Mouse (Mus musculus) kidney, embryonic 16.5 days (tissue): ENCODE results near the gene Bpifb3. TPM values are rescaled to one million over a fixed set of nuclear protein-coding genes. Genes with fewer than 3 reads are reported as not detected.
A peak's percentile ranks its signal among the peaks of the same experiment; 100 is the strongest.

Experiments
- ATAC-seq: fragments of 200-750 bp; cut with Nextera tagmentation; 2 replicates; pipeline ENCODE4 v1.8.0; 2017; ENCODE audit warnings: moderate TSS enrichment; ENCODE audit not compliant: low FRiP score, low TSS enrichment
- H3K27ac ChIP-seq: fragments of 300-500 bp; sonication (generic); 2 replicates; pipeline ENCODE4 v1.5.1; 2014; ENCODE audit warnings: low read length
- H3K27me3 ChIP-seq: fragments of 300-500 bp; sonication (generic); 2 replicates; pipeline ENCODE4 v1.6.1; 2014; ENCODE audit warnings: low read length, control low read depth, mixed read lengths; ENCODE audit not compliant: insufficient read depth
- H3K36me3 ChIP-seq: fragments of 300-500 bp; sonication (generic); 2 replicates; pipeline ENCODE4 v1.6.1; 2014; ENCODE audit warnings: low read length, control low read depth, mixed read lengths; ENCODE audit not compliant: insufficient read depth
- H3K4me1 ChIP-seq: fragments of 300-500 bp; sonication (generic); 2 replicates; pipeline ENCODE4 v1.6.1; 2014; ENCODE audit warnings: low read length, control low read depth, mixed read lengths; ENCODE audit not compliant: insufficient read depth
- H3K4me2 ChIP-seq: fragments of 300-500 bp; sonication (generic); replicated peaks from 2 replicates; pipeline ENCODE4 v1.6.1; 2014; ENCODE audit warnings: low read depth, low read length
- H3K4me3 ChIP-seq: fragments of 300-500 bp; sonication (generic); 2 replicates; pipeline ENCODE4 v1.5.1; 2014; ENCODE audit warnings: mild to moderate bottlenecking, low read length
- H3K9ac ChIP-seq: fragments of 300-500 bp; sonication (generic); replicated peaks from 2 replicates; pipeline ENCODE4 v1.6.1; 2014; ENCODE audit warnings: low read length
- H3K9me3 ChIP-seq: fragments of 300-500 bp; sonication (generic); 2 replicates; pipeline ENCODE4 v1.6.1; 2016; ENCODE audit warnings: low read length, control low read depth
- WGBS: fragments of 180-500 bp; shearing (Covaris S2); extraction: QIAGEN DNeasy Blood & Tissue Kit; methylation state at CpG from one replicate; pipeline ENCODE4 v1.1.7; 2014; 5-methylcytosine and 5-hydroxymethylcytosine counted together
- polyA plus RNA-seq: library from polyadenylated mRNA; unstranded; fragments of >200 nt; fragmentation: Nextera tagmentation; extraction: Ambion mirVana; gene quantifications from 2 replicates; pipeline ENCODE4 v1.2.1, GENCODE M21; 2015

The Bpifb3 gene
- polyA plus RNA-seq, 1 experiment from 2014 or later: not detected

DNA sequence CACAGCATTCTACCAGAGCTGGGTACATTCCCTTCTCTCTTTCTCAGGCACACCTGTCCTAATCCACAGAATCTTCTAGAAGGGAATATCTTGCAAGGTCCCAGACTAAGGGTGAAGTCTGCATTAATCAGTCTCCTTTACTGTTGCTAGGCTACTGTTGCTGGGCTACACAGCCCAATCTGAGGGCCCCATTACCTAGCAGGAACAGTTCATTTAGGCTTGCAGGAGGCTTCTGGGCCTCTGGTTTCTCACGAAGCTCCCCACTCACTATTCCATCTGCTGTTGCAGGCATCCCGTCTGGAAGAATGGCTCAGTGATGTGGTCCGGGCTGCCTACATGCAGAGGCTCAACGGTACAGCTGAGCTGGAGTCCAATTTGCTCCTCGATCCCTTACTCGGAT lies 13.1 kb downstream of the Bpifb3 start:
- WGBS: 77% methylated on average over 6 of the region's 6 CpGs
- Histone ChIP-seq H3K27ac (no peak overlapping the region), H3K9me3 (no peaks in the 10 kb centered on the region), H3K9ac (no peak overlapping the region), H3K4me2 (no peak overlapping the region), H3K36me3 (no peaks in the 10 kb centered on the region), H3K4me1 (no peaks in the 10 kb centered on the region), H3K27me3 (no peaks in the 10 kb centered on the region), H3K4me3 (no peak overlapping the region)
- no peak for ATAC-seq

DNA sequence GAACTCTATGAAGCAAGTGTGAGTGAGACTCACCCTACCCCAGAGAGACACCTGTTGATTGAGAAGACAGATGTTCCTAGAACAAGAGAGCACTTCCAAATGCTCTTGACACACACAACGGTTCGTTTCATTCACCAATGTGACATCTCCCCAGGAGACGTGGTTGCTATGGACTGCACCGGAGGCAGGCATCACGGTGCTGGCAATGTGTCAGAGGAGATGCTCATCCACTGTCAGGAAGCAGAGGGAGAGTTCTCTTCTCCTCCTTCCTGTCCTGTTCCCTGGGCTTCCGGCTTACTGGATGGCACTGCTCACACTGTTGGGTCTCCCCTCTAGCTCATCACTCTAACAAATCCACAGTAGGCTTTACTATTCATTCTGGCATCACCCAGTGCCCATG lies 15.3 kb downstream of the Bpifb3 start:
- WGBS: 79% methylated on average over 6 of the region's 6 CpGs
- H3K9ac ChIP-seq: no peak overlapping the region
- no peaks in the 10 kb centered on the region for H3K27me3 ChIP-seq
- no peaks in the 10 kb centered on the region for H3K36me3 ChIP-seq
- no peaks in the 10 kb centered on the region for H3K9me3 ChIP-seq
- no peak overlapping the region for H3K27ac ChIP-seq
- no peak overlapping the region for H3K4me2 ChIP-seq
- no peak for ATAC-seq
- no peak overlapping the region for H3K4me3 ChIP-seq
- no peaks in the 10 kb centered on the region for H3K4me1 ChIP-seq

DNA sequence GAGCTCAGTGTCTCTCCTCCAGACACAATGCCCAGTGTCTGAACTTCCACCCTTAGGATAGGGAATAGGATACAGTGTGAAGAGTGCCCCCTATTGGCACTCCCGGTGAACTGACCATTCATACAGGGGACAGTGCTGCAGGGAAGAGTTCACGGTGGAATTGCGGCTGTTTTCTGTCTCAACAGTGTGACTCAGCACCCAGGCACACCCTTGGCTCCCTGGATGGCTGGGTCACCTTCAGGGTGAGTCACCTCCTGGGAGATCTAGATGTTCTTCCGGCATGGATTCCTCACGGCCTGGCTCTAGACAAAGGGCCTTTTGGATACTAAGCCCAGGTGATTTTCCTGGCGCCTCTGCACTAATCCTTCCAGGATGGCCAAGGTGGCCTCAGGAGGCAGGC lies 17.3 kb downstream of the Bpifb3 start:
- H3K27me3 ChIP-seq: no peaks in the 10 kb centered on the region
- no peaks in the 10 kb centered on the region for H3K4me1 ChIP-seq
- H3K36me3 ChIP-seq: no peaks in the 10 kb centered on the region
- no peak overlapping the region for H3K9ac ChIP-seq
- no peak overlapping the region for H3K27ac ChIP-seq
- 88% methylated on average over 6 of the region's 6 CpGs for WGBS
- ATAC-seq: no peak
- H3K4me2 ChIP-seq: no peak overlapping the region
- no peak overlapping the region for H3K4me3 ChIP-seq
- H3K9me3 ChIP-seq: no peaks in the 10 kb centered on the region

DNA sequence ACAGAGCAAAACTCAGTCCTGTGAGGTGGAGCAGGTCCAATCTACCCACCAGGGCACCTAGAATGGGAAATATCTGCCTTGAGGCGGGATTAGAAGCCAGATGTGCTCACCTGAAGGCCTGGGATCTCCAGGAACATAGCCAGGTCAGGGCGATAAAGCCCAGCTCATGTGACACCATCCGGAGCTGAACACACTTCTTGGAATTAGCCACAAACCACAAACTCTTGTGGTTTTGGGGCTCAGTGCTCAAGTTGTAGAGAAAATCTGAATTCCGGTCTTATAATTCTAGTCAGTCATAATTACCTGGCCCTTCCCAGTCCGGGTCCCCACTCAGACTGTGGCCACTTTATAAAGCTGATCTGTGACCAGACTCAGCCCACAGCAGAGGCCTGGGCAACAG lies 19.8 kb downstream of the Bpifb3 start, which contains the start of gene Bpifb4:
Gene Bpifb4, plus strand, starts transcription at position 370 of the 400 bp plus-strand sequence.
- H3K9ac ChIP-seq: no peak within 1 kb of the TSS
- no peak for ATAC-seq
- no peaks in the 10 kb centered on the region for H3K9me3 ChIP-seq
- H3K4me3 ChIP-seq: no peak within 1 kb of the TSS
- no peaks in the 10 kb centered on the region for H3K27me3 ChIP-seq
- no peak within 1 kb of the TSS for H3K27ac ChIP-seq
- no peaks in the 10 kb centered on the region for H3K36me3 ChIP-seq
- WGBS: 89% methylated on average over 5 of the region's 5 CpGs
- no peaks in the 10 kb centered on the region for H3K4me1 ChIP-seq
- no peak within 1 kb of the TSS for H3K4me2 ChIP-seq

DNA sequence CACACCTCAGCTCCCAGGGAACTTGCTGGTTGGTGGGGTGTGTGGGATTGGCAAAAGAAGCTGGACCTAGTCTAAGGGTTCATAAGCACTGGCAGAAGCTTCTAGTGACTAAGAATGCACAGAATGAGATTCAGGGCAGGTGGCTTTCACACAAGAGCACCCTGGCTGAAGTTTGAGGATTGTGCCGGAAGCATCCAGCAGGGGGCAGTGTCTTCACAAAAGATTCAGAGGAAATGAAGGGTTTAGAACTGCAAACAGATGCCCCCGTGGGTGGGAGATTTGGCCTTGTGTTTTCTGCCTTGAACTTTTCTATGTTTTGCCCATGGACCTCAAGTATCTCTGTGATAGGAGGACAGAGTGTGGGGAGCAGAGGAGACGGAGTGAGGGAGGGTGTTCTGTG lies 25.5 kb downstream of the Bpifb3 start:
- no peak for ATAC-seq
- H3K36me3 ChIP-seq: no peaks in the 10 kb centered on the region
- 31% methylated on average over 3 of the region's 3 CpGs for WGBS

DNA sequence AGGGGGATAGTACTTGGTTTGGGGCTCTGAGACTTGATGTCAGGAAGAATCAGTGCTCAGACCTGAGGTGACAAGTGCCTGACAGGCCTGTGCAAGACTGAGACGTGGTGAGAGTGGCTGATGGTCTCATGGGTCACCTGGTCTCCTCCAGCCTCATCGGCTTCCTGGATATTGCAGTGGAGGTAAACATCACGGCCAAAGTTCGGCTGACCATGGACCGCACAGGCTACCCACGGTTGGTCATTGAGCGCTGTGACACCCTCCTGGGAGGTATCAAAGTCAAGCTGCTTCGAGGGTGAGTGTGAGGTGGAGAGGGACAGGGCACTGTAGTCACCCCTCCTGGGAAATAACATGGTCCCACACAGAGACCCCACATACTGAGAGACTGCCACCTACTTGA lies 26.5 kb downstream of the Bpifb3 start:
- Histone ChIP-seq H3K9me3 (no peaks in the 10 kb centered on the region), H3K4me3 (no peak overlapping the region), H3K4me1 (no peaks in the 10 kb centered on the region), H3K27me3 (no peaks in the 10 kb centered on the region), H3K9ac (no peak overlapping the region), H3K36me3 (no peaks in the 10 kb centered on the region), H3K4me2 (no peak overlapping the region), H3K27ac (no peak overlapping the region)
- no peak for ATAC-seq
- 76% methylated on average over 8 of the region's 8 CpGs for WGBS

More for the DNA sequence above, 25.5 kb downstream of the Bpifb3 start:
- no peaks in the 10 kb centered on the region for H3K9me3 ChIP-seq
- H3K27me3 ChIP-seq: no peaks in the 10 kb centered on the region
- H3K4me2 ChIP-seq: no peak overlapping the region
- no peak overlapping the region for H3K27ac ChIP-seq
- no peak overlapping the region for H3K4me3 ChIP-seq
- H3K4me1 ChIP-seq: no peaks in the 10 kb centered on the region
- H3K9ac ChIP-seq: no peak overlapping the region

DNA sequence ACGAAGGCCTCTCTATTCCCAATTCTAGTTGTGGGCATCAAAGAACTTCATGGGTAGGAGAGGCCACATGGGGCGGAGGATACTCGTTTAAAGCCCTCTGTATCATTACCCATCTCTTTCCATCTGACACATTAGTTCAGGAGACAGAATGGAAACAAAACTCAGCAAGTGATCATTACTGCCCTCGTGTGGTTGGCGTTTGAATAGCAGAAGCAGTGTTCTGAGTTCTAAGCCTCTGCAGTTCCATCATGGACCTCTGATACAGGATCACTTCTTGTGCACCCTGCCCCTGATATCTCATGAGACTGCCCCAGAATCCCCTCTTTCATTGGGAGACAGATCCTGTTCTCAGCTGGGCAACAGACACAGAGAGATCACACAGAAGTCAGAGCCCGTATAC lies 34.9 kb downstream of the Bpifb3 start:
- Histone ChIP-seq H3K4me1 (no peaks in the 10 kb centered on the region), H3K9ac (no peak overlapping the region), H3K27ac (no peak overlapping the region), H3K4me3 (no peak overlapping the region), H3K9me3 (no peaks in the 10 kb centered on the region), H3K36me3 (no peaks in the 10 kb centered on the region), H3K4me2 (no peak overlapping the region), H3K27me3 (no peaks in the 10 kb centered on the region)
- WGBS: 26% methylated on average over 6 of the region's 6 CpGs
- ATAC-seq: no peak

DNA sequence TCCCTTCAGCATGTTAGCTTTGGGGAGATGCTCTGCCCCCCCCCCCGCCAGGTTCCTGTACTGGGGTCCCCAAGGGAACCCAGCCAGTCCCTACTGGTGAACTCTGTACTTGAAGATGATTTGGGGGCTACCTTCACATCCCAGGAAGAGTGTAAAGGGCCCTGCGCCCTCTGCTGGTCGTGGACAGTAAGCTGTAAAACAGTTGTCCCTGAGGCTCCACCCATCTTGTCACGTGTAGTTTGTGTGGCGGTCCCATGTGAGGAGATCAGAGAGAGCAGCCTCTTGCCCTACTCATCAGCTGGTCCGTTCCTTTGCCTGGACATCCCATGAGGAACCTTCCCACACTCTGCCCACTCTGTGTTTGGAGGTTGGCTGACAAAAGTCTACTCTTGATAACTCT lies 35.8 kb downstream of the Bpifb3 start:
- Histone ChIP-seq H3K9me3 (no peaks in the 10 kb centered on the region), H3K4me3 (no peak overlapping the region), H3K4me2 (peak overlapping the region; percentile 38), H3K4me1 (no peaks in the 10 kb centered on the region), H3K36me3 (no peaks in the 10 kb centered on the region), H3K27me3 (no peaks in the 10 kb centered on the region), H3K9ac (no peak overlapping the region), H3K27ac (no peak overlapping the region)
- ATAC-seq: no peak
- WGBS: 7% methylated on average over 6 of the region's 6 CpGs

DNA sequence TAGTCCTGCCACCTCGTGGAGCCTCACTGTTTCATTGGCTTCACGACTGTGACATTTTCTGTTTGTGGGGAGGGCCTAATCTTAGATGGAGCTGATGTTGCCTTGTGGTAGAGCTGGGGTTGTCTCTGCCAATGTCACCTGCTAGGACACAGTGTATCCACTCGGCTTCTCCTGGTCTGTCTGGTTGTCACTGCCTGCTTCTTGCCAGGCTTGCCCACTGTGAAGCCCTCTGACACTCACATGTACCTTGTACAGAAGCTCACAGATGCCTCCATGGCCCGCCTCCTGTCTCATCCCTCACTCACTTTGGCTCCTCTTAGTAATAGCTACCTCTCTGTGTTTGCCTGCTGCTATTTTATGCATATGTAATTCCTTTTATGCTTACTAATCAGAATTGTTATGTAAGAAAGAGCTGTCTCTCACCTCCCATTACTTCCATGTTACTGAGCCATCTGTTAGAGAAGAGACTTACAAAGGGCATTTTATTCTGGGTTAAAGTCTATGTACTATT lies 44.8 kb downstream of the Bpifb3 start:
- Histone ChIP-seq H3K9ac (no peak overlapping the region), H3K4me1 (no peaks in the 10 kb centered on the region), H3K4me3 (no peak overlapping the region), H3K36me3 (no peaks in the 10 kb centered on the region), H3K4me2 (no peak overlapping the region), H3K9me3 (no peaks in the 10 kb centered on the region), H3K27ac (no peak overlapping the region), H3K27me3 (no peaks in the 10 kb centered on the region)
- no peak for ATAC-seq
- WGBS: 73% methylated on average over 4 of the region's 4 CpGs

DNA sequence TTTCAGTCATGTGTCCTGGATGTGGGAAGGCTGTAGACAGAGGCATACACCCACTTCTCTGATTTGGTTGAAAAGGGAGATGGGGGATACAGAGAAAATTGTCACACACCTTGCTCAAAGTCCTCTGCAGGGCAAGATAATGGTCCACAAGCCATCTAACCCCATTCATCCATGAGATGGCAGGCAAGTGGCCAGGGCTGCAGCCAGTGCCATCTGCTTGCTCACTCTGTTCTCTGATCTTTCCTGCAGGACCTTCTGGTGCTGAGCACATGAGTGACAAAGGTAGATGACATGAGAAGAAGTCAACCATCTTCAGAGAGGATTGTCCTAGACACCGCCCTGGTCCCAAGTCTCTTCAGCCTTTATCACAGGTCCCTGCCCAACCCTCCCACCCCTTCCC lies 45.3 kb downstream of the Bpifb3 start:
- no peak for ATAC-seq
- H3K9me3 ChIP-seq: no peaks in the 10 kb centered on the region

More for the DNA sequence above, 45.3 kb downstream of the Bpifb3 start:
- H3K4me3 ChIP-seq: no peak overlapping the region
- H3K27me3 ChIP-seq: no peaks in the 10 kb centered on the region
- H3K27ac ChIP-seq: no peak overlapping the region
- no peak overlapping the region for H3K9ac ChIP-seq
- H3K4me1 ChIP-seq: no peaks in the 10 kb centered on the region
- no peak overlapping the region for H3K4me2 ChIP-seq
- no peaks in the 10 kb centered on the region for H3K36me3 ChIP-seq
- 91% methylated on average over 1 of the region's 1 CpGs for WGBS
